Mouse (Mus musculus) liver, embryonic 12.5 days (tissue): ENCODE data around the gene Rhbdd3. TPM values are rescaled to one million over a fixed set of nuclear protein-coding genes. Genes with fewer than 3 reads are reported as not detected.

Experiments used
- ATAC-seq: fragments of 200-750 bp; cut with Nextera tagmentation; 2 replicates; pipeline ENCODE4 v1.8.0; 2017; ENCODE audit warnings: moderate number of reproducible peaks, mild to moderate bottlenecking, moderate library complexity
- H3K27ac ChIP-seq: fragments of 300-500 bp; sonication (generic); 2 replicates; pipeline ENCODE4 v1.5.1; 2016; ENCODE audit warnings: mild to moderate bottlenecking
- H3K27me3 ChIP-seq: fragments of 300-500 bp; sonication (generic); replicated peaks from 2 replicates; pipeline ENCODE4 v1.6.1; 2016; ENCODE audit warnings: mild to moderate bottlenecking, moderate library complexity
- H3K36me3 ChIP-seq: fragments of 300-500 bp; sonication (generic); 2 replicates; pipeline ENCODE4 v1.6.1; 2016; ENCODE audit warnings: mild to moderate bottlenecking, moderate library complexity
- H3K4me1 ChIP-seq: fragments of 300-500 bp; sonication (generic); 2 replicates; pipeline ENCODE4 v1.6.1; 2016
- H3K4me2 ChIP-seq: fragments of 300-500 bp; sonication (generic); 2 replicates; pipeline ENCODE4 v1.6.1; 2016; ENCODE audit warnings: mild to moderate bottlenecking, moderate library complexity
- H3K4me3 ChIP-seq: fragments of 300-500 bp; sonication (generic); 2 replicates; pipeline ENCODE4 v1.5.1; 2016; ENCODE audit warnings: mild to moderate bottlenecking, moderate library complexity
- H3K9ac ChIP-seq: fragments of 300-500 bp; sonication (generic); 2 replicates; pipeline ENCODE4 v1.6.1; 2016; ENCODE audit warnings: mild to moderate bottlenecking, moderate library complexity
- H3K9me3 ChIP-seq: fragments of 300-500 bp; sonication (generic); replicated peaks from 2 replicates; pipeline ENCODE4 v1.6.1; 2016; ENCODE audit warnings: mild to moderate bottlenecking, moderate library complexity
- WGBS: fragments of 180-500 bp; shearing (Covaris S2); methylation state at CpG from one replicate; pipeline ENCODE4 v1.1.7; 2016; ENCODE audit not compliant: insufficient replicate concordance; 5-methylcytosine and 5-hydroxymethylcytosine counted together
- polyA plus RNA-seq: library from polyadenylated mRNA; unstranded; fragments of >200 nt; fragmentation: Nextera tagmentation; extraction: Ambion mirVana; gene quantifications from 2 replicates; pipeline ENCODE4 v1.2.1, GENCODE M21; 2016

The Rhbdd3 gene
- polyA plus RNA-seq, 1 experiment from 2014 or later, result 19.0 TPM

GRCm38 (mm10) chr11:5102384-5102783 is 3.7 kb downstream of the Rhbdd3 start:
- Histone ChIP-seq H3K4me1 (peaks cover 36% of the 10 kb centered on the region), H3K4me3 (no peak overlapping the region), H3K27me3 (no peaks in the 10 kb centered on the region), H3K4me2 (peak overlapping the region; percentile 34), H3K9me3 (no peaks in the 10 kb centered on the region), H3K36me3 (peaks cover 39% of the 10 kb centered on the region), H3K9ac (no peak overlapping the region), H3K27ac (peak overlapping the region; percentile 50; the same call in 1 of the 2 replicates)
- WGBS, result 44% methylated on average over 7 of the region's 7 CpGs
- ATAC-seq, result no peak

DNA sequence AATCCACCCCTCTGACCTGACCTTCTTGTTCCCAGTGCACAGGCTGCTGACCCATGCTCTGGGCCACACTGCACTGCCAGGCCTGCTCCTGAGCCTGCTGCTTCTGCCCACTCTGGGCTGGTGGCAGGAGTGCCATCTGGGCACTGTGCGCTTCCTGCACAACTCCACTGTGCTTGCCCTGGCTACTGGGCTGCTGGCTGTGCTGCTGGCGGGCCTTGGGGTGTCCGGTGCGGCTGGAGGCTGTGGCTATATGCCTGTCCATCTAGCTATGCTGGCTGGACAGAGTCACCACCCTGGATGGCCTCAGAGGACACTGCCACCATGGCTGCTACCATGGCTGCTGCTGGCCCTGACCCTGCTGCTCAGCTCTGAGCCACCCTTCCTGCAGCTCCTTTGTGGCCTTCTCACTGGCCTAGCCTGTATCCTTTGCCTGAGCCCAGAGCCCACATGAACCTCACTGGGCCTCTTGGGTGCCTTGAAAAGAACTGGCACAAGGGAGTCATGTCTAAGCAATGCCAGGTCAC is 5.3 kb downstream of the Rhbdd3 start:
- Histone ChIP-seq H3K4me1 (peaks cover 34% of the 10 kb centered on the region), H3K9ac (no peak overlapping the region), H3K36me3 (peaks cover 39% of the 10 kb centered on the region), H3K27me3 (no peaks in the 10 kb centered on the region), H3K27ac (no peak overlapping the region), H3K4me3 (no peak overlapping the region), H3K9me3 (no peaks in the 10 kb centered on the region), H3K4me2 (no peak overlapping the region)
- WGBS, result 80% methylated on average over 4 of the region's 4 CpGs
- no peak for ATAC-seq

DNA sequence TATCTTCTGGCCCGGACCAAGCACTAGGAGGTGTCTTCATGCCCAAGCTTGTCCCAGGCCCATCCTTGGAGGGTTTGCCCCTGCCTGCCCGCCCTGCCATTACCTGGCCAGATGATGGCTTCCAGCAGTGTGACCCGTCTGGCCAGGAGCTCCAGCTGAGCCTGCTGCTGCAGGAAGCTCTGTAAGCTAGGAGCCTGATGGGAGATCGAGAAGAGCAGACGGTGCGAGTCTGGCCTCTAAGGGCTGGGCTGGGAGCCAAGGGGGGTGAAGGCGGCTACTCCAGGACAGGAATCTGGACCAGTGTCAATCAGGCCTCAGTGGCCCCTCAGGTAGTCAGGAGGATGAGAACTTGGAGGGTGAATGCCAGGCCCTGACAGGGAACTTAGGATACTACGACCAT is 10.7 kb downstream of the Rhbdd3 start:
- ATAC-seq, result no peak
- Histone ChIP-seq H3K4me2 (no peak overlapping the region), H3K27me3 (no peaks in the 10 kb centered on the region), H3K4me3 (no peak overlapping the region), H3K9me3 (no peaks in the 10 kb centered on the region), H3K27ac (no peak overlapping the region), H3K9ac (no peak overlapping the region), H3K4me1 (no peaks in the 10 kb centered on the region), H3K36me3 (peaks cover 17% of the 10 kb centered on the region)
- 77% methylated on average over 8 of the region's 8 CpGs for WGBS

- no peak overlapping the region for H3K27ac ChIP-seq
- H3K4me1 ChIP-seq, result no peaks in the 10 kb centered on the region
- no peaks in the 10 kb centered on the region for H3K36me3 ChIP-seq
- no peak overlapping the region for H3K9ac ChIP-seq
- 78% methylated on average over 7 of the region's 7 CpGs for WGBS
- no peak for ATAC-seq
- H3K9me3 ChIP-seq, result no peaks in the 10 kb centered on the region
- H3K4me3 ChIP-seq, result no peak overlapping the region
- H3K27me3 ChIP-seq, result no peaks in the 10 kb centered on the region
- H3K4me2 ChIP-seq, result no peak overlapping the region
Measured at GRCm38 (mm10) chr11:5113645-5114044, 14.9 kb downstream of the Rhbdd3 start.

DNA sequence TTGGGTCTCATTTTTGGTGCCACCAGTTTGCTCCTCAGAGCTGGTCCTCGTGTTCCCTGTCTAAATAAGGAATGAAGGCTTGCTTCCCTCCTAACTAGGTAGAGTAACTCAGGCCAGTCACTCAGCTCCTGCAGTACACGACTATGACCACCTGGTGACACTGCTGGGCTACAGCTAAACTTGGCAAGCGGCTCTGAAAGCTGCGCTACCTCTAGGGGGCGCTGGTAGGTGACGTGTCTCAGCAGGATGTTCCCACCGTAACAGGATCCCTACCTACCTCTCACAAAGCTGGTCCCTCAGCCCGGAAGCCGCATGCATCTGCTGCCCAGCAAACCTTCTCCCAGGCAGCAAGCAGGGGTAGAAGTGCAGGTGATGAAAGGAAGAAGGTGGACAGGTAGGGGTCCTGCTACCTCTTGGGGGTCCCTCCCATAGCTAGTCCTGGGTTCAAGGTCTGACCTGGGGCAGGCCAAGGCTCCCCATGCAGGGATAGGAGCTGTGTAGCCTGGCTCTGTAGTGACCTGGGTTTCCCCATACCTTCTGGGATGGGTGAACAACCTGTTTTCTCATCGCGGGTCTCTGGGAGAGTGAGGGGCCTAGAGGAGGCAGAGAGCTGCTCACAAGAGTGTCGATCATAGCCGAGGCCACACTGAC is 16.3 kb downstream of the Rhbdd3 start:
- no peak overlapping the region for H3K4me2 ChIP-seq
- ATAC-seq, result peak; percentile 63
- WGBS, result 27% methylated on average over 13 of the region's 13 CpGs
- H3K27me3 ChIP-seq, result no peaks in the 10 kb centered on the region
- no peaks in the 10 kb centered on the region for H3K9me3 ChIP-seq
- no peaks in the 10 kb centered on the region for H3K4me1 ChIP-seq
- no peak overlapping the region for H3K4me3 ChIP-seq
- H3K27ac ChIP-seq, result no peak overlapping the region
- no peak overlapping the region for H3K9ac ChIP-seq
- no peaks in the 10 kb centered on the region for H3K36me3 ChIP-seq

DNA sequence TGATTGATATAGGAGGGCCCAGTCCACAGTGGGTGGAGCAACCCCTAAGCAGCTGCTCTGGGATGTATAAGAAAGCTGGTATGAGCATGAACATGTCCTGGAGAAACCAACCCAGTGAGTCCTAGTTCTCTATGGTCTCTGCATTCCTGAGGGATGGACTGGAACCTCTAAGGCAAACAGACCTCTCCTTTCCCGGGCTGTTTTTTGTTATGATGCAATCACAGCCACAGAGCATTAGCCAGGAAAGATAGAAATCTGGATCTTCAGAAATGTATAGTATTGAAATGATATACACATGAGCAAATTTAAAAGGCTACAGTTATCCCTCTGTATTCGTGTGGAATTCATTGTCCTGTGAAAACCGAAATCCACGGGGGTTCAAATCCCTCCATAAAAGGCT is 27.0 kb downstream of the Rhbdd3 start:
- no peak overlapping the region for H3K4me2 ChIP-seq
- no peaks in the 10 kb centered on the region for H3K9me3 ChIP-seq
- no peak overlapping the region for H3K4me3 ChIP-seq
- H3K27ac ChIP-seq, result no peak overlapping the region
- no peaks in the 10 kb centered on the region for H3K36me3 ChIP-seq
- no peaks in the 10 kb centered on the region for H3K4me1 ChIP-seq
- H3K9ac ChIP-seq, result no peak overlapping the region
- no peaks in the 10 kb centered on the region for H3K27me3 ChIP-seq
- 78% methylated on average over 4 of the region's 4 CpGs for WGBS
- ATAC-seq, result no peak

DNA sequence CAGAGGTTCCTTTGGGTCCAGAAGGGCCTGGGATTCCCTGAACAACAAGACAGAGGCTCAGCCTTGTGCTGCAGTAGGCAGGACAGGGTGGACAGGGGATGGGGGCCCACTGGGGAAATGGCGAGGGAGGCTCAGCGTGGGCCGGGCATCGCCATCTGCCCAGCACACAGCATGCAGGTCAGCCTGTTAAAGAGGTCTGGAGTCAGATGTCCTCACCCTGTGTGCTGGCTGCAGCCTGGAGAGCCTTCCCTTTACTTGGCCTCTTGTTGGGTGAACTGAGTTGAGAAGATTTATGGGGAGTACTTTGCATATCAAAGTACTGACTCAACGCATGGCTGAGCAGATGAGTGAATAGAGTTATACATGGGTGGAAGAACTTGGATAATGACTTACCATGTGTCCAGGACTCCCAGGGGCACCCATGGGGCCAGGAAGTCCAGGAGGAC is 30.3 kb downstream of the Rhbdd3 start:
- no peaks in the 10 kb centered on the region for H3K4me1 ChIP-seq
- H3K4me3 ChIP-seq, result no peak overlapping the region
- H3K9me3 ChIP-seq, result no peaks in the 10 kb centered on the region
- H3K36me3 ChIP-seq, result no peaks in the 10 kb centered on the region
- no peaks in the 10 kb centered on the region for H3K27me3 ChIP-seq
- no peak for ATAC-seq
- 73% methylated on average over 5 of the region's 5 CpGs for WGBS
- H3K9ac ChIP-seq, result no peak overlapping the region
- H3K4me2 ChIP-seq, result no peak overlapping the region
- no peak overlapping the region for H3K27ac ChIP-seq

DNA sequence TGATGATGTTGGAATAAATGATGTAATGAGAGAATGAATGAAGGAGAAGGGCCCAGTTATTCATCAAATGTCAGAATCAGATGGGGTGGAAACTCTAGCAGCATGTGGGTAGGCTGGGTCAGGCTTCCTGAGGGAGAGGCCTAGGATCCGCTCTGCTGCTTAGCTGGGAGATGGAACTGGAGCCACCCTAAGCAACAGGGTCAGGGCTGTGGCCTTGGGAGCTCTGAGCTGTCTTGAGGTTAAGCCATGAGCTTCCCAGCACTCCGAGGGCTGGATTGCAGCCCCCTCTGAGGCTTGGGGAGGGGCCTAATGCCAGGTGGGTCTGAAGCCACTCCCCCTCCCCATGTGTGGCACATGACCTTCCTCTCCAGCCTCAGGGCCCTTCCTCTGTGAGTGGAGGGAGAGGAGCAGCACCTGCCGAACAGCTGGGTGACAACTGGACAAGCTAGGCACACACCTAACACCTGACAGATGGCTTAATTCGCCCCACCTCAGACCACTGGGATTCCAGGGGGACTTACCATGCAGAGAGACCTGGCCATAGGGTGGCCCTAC is 31.5 kb downstream of the Rhbdd3 start:
- no peaks in the 10 kb centered on the region for H3K4me1 ChIP-seq
- no peak overlapping the region for H3K27ac ChIP-seq
- H3K9me3 ChIP-seq, result no peaks in the 10 kb centered on the region
- no peak overlapping the region for H3K4me3 ChIP-seq
- H3K9ac ChIP-seq, result no peak overlapping the region
- H3K4me2 ChIP-seq, result no peak overlapping the region
- ATAC-seq, result no peak
- 78% methylated on average over 4 of the region's 4 CpGs for WGBS
- no peaks in the 10 kb centered on the region for H3K27me3 ChIP-seq
- no peaks in the 10 kb centered on the region for H3K36me3 ChIP-seq

GRCm38 (mm10) chr11:5132751-5133150 is 34.0 kb downstream of the Rhbdd3 start:
- no peaks in the 10 kb centered on the region for H3K4me1 ChIP-seq
- ATAC-seq, result no peak
- H3K36me3 ChIP-seq, result no peaks in the 10 kb centered on the region
- H3K27me3 ChIP-seq, result no peaks in the 10 kb centered on the region
- no peak overlapping the region for H3K27ac ChIP-seq
- H3K4me2 ChIP-seq, result no peak overlapping the region
- no peak overlapping the region for H3K4me3 ChIP-seq
- 53% methylated on average over 4 of the region's 4 CpGs for WGBS
- no peaks in the 10 kb centered on the region for H3K9me3 ChIP-seq
- H3K9ac ChIP-seq, result no peak overlapping the region

GRCm38 (mm10) chr11:5135914-5136313 is 37.2 kb downstream of the Rhbdd3 start:
- WGBS, result 77% methylated on average over 11 of the region's 11 CpGs
- Histone ChIP-seq H3K27ac (no peak overlapping the region), H3K4me2 (no peak overlapping the region), H3K4me3 (no peak overlapping the region), H3K27me3 (no peaks in the 10 kb centered on the region), H3K36me3 (no peaks in the 10 kb centered on the region), H3K4me1 (peaks cover 13% of the 10 kb centered on the region), H3K9ac (no peak overlapping the region), H3K9me3 (no peaks in the 10 kb centered on the region)
- no peak for ATAC-seq

DNA sequence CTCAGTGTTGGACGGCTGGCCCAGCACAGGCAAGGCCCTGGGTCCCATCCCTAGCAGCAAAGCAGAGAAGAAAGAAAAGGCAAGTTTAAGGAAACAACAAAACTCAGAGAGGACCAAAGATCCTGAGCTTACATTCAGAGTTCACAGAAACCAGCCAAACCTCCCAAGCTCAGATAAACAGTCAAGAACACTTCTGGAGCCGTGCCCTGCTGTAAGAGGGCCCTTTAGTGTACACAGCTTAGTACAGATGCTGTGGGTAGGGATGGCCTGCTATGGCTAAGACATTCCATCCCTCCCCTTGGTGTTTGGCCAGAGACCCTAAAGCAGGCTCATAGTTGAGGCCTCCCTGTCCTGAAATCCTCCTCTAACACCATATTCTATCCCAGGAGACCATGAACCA is 39.9 kb downstream of the Rhbdd3 start:
- Histone ChIP-seq H3K36me3 (no peaks in the 10 kb centered on the region), H3K4me3 (no peak overlapping the region), H3K27me3 (no peaks in the 10 kb centered on the region), H3K4me1 (peaks cover 18% of the 10 kb centered on the region), H3K27ac (no peak overlapping the region), H3K9me3 (no peaks in the 10 kb centered on the region), H3K4me2 (no peak overlapping the region), H3K9ac (no peak overlapping the region)
- 43% methylated on average over 2 of the region's 2 CpGs for WGBS
- ATAC-seq, result no peak

- no peak overlapping the region for H3K4me2 ChIP-seq
- no peak overlapping the region for H3K9ac ChIP-seq
- peaks cover 18% of the 10 kb centered on the region for H3K4me1 ChIP-seq
- no peak overlapping the region for H3K27ac ChIP-seq
- 72% methylated on average over 9 of the region's 9 CpGs for WGBS
- ATAC-seq, result peak; percentile 59; the same call in 1 of the 2 replicates
- no peaks in the 10 kb centered on the region for H3K27me3 ChIP-seq
- no peak overlapping the region for H3K4me3 ChIP-seq
- no peaks in the 10 kb centered on the region for H3K9me3 ChIP-seq
- no peaks in the 10 kb centered on the region for H3K36me3 ChIP-seq
Measured at GRCm38 (mm10) chr11:5139372-5139771, 40.6 kb downstream of the Rhbdd3 start.
